Mouse (Mus musculus) activated CD4-positive, CD25-positive, alpha-beta regulatory T cell, adult 9 weeks (primary cell): Measurements from ENCODE around the gene Cdhr1. TPM values are rescaled to one million over a fixed set of nuclear protein-coding genes. Genes with fewer than 3 reads are reported as not detected.

Experiments
- polyA plus RNA-seq: library from polyadenylated mRNA; unstranded; fragments of 100-300 nt; shearing (Covaris generic); gene quantifications from one replicate; pipeline ENCODE4 v1.2.1, GENCODE M21; 2017

Gene Cdhr1
- not detected for polyA plus RNA-seq

GRCm38 (mm10) chr14:37097956-37098530, at the start of gene Cdhr1:
Gene Cdhr1 (minus strand): TSS chr14:37098347.

GRCm38 (mm10) chr14:37135127-37135593, 37.0 kb upstream of the Cdhr1 start, which contains the start of gene Ghitm:
Gene Ghitm (minus strand): TSS chr14:37135272.

GRCm38 (mm10) chr14:37113922-37114321, 15.8 kb upstream of the Cdhr1 start, which contains the start of gene 2610528A11Rik:
Gene 2610528A11Rik (minus strand): TSS chr14:37114022.

GRCm38 (mm10) chr14:37067629-37068028, 30.5 kb downstream of the Cdhr1 start, which contains the start of gene Lrit2:
Gene Lrit2 (plus strand): TSS chr14:37067929.

GRCm38 (mm10) chr14:37048914-37049410, 49.2 kb downstream of the Cdhr1 start, which contains the start of gene Rgr:
Gene Rgr (minus strand): TSS chr14:37048964.

Other genes with a start within 250 kb of the Cdhr1 start
- gene Ccser2, start 129.6 kb downstream of the Cdhr1 start, polyA plus RNA-seq: 38.3 TPM
- gene Rgr, start 49.4 kb downstream of the Cdhr1 start, polyA plus RNA-seq: not detected
- not detected for gene Lrit1, start 43.5 kb downstream of the Cdhr1 start, polyA plus RNA-seq
- gene Lrit2, start 30.4 kb downstream of the Cdhr1 start, polyA plus RNA-seq: not detected
- not detected for gene 2610528A11Rik, start 15.7 kb upstream of the Cdhr1 start, polyA plus RNA-seq
- 289 TPM for gene Ghitm, start 36.9 kb upstream of the Cdhr1 start, polyA plus RNA-seq